Mouse (Mus musculus) megakaryocyte-erythroid progenitor cell, adult 5-6 weeks (primary cell): ENCODE measurements around the gene Casp14. TPM values are rescaled to one million over a fixed set of nuclear protein-coding genes. Genes with fewer than 3 reads are reported as not detected.

Experiments used
- ATAC-seq: replicated peaks from 2 replicates; pipeline ENCODE4 v1.8.0; 2016; ENCODE audit warnings: mild to moderate bottlenecking, inconsistent platforms; ENCODE audit not compliant: severe bottlenecking, poor library complexity, low FRiP score, low TSS enrichment
- total RNA-seq, 2 experiments: library from RNA; stranded (forward) in 1 of 2; stranded (reverse) in 1 of 2; fragments of 200-1000, 215-1000 nt in 1 of 2; fragments of >200 nt in 1 of 2; fragmentation: Nextera tagmentation in 1 of 2; gene quantifications; 2 replicates each; pipeline ENCODE4 v1.2.3; 2014 to 2017

Gene Casp14
- total RNA-seq (2014; fragmentation: Nextera tagmentation) = not detected in 2 replicates
- not detected in 2 replicates for total RNA-seq (2017)

GRCm38 (mm10) chr10:78718056-78718455 lies at the start of gene Casp14:
Gene Casp14 (minus strand): TSS chr10:78718294.
- no peak for ATAC-seq

- ATAC-seq = no peak
Measured at GRCm38 (mm10) chr10:78765570-78765969, 47.5 kb upstream of the Casp14 start.

GRCm38 (mm10) chr10:78756021-78756420 lies 37.9 kb upstream of the Casp14 start:
- ATAC-seq = no peak; the same call in 1 of the 2 replicates

GRCm38 (mm10) chr10:78752452-78753191 lies 34.5 kb upstream of the Casp14 start, which contains the start of gene Ccdc105:
Gene Ccdc105 (minus strand): TSS chr10:78753065.
- no peak for ATAC-seq

- ATAC-seq = no peak
Measured at GRCm38 (mm10) chr10:78748946-78749345, 30.9 kb upstream of the Casp14 start.

- ATAC-seq = no peak
Measured at GRCm38 (mm10) chr10:78748161-78748560, 30.1 kb upstream of the Casp14 start.

GRCm38 (mm10) chr10:78747035-78747721 lies 29.1 kb upstream of the Casp14 start:
- no peak for ATAC-seq

GRCm38 (mm10) chr10:78745453-78746232 lies 27.5 kb upstream of the Casp14 start:
- 0 out of 2 replicates have a peak, but pooled peaks have one; percentile 41 for ATAC-seq

- ATAC-seq = no peak
Measured at GRCm38 (mm10) chr10:78743721-78744120, 25.6 kb upstream of the Casp14 start.

GRCm38 (mm10) chr10:78739821-78740220 lies 21.7 kb upstream of the Casp14 start:
- no peak for ATAC-seq

- ATAC-seq = no peak
Measured at GRCm38 (mm10) chr10:78727876-78728275, 9.8 kb upstream of the Casp14 start.

- ATAC-seq = no peak
Measured at GRCm38 (mm10) chr10:78727035-78727434, 8.9 kb upstream of the Casp14 start.

- ATAC-seq = no peak
Measured at GRCm38 (mm10) chr10:78723416-78723815, 5.3 kb upstream of the Casp14 start.

- ATAC-seq = no peak
Measured at GRCm38 (mm10) chr10:78722654-78723053, 4.6 kb upstream of the Casp14 start.

GRCm38 (mm10) chr10:78722036-78722435 lies 3.9 kb upstream of the Casp14 start:
- ATAC-seq = no peak

GRCm38 (mm10) chr10:78716231-78716630 lies 1.9 kb downstream of the Casp14 start:
- ATAC-seq = no peak

- no peak for ATAC-seq
Measured at GRCm38 (mm10) chr10:78715156-78715555, 2.9 kb downstream of the Casp14 start.

GRCm38 (mm10) chr10:78714129-78714528 lies 4.0 kb downstream of the Casp14 start:
- no peak for ATAC-seq

- ATAC-seq = no peak
Measured at GRCm38 (mm10) chr10:78710706-78711105, 7.4 kb downstream of the Casp14 start.

- no peak for ATAC-seq
Measured at GRCm38 (mm10) chr10:78700881-78701280, 17.2 kb downstream of the Casp14 start.
